Mouse (Mus musculus) erythroblast, embryonic 14.5 days (primary cell): ENCODE measurements around the gene Scn1b.

Experiments used
- GATA1 ChIP-seq: IDR thresholded peaks from 2 replicates; pipeline ENCODE4 v1.6.1; 2012; ENCODE audit warnings: low read length, inconsistent platforms, mixed read lengths
- TAL1 ChIP-seq: IDR thresholded peaks from 3 replicates; pipeline ENCODE4 v1.6.1; 2012; ENCODE audit warnings: low read length, inconsistent platforms, mixed read lengths

DNA sequence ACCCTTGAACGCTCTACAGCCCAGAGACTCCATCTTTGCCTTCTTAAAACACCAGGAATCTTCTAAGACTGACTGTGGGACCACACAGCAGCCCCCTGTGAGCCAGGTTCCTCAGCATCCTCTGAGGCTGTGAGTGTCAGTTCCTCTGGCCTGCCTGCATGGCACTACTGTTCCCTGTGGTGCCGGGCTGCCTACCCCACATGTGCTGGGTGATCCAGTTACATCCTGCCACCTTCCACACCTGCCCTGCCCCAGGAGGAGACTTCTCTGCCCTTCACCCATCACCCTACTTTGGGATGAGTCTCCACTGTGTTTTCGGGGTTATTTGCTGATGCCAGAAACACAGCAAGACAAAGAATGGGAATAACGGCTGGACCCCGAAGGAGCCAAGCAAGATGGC, 7.2 kb downstream of the Scn1b start:
- TF ChIP-seq GATA1 = no peak
- TF ChIP-seq TAL1 = no peak
